Comparison of ENCODE assay signal across 8 mouse cellular contexts in the genomic region with DNA sequence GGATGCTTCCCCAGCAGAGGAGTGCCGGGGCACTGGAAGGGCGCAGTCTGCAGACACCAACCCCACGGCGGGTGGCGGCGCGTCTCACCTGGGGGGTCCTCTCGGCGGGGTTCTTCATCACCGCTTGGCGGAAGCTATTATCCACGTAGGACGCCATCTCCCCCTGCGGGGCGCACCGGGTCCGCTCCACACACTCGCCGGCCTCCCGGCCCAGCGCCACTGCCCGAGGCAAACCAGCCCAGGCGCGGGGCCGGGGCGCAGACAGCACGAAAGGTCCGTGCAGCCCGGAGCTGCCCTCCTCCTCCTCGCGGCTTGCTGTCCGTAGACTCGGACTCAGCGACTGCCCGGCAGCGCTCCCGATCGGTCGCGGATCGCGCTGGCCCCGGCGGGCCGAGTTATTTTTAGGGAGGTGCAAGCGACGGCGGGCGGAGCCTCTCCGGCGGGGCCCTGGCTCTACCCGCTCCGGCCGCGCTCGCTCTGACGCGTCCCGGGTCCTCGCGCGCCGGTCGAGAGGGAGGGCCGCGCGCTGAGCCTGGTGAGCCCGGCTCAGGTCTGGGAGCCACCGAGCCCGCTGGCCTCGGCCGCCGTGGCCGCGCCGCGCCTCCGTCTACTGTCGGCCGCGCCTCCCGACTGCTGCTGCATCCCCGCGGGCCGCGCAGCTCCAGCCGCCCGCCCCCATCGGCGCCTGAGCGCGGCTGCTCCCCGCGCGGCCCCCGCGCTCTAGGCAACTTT. TPM values are rescaled to one million over a fixed set of nuclear protein-coding genes. Genes with fewer than 3 reads are reported as not detected.
DNase-seq lines count a peak whose midpoint lies in the region; ATAC-seq and TF ChIP-seq lines count a peak whose summit lies in the region.

A gene (minus strand): TSS at position 142 of the 732 bp plus-strand sequence.

- no peaks in the 10 kb centered on the region for H3K27me3 ChIP-seq in intestine, embryonic 16.5 days (replicated peaks; ENCODE audit: control insufficient read depth, insufficient read depth, low read length)
- peaks cover 15% of the 10 kb centered on the region for H3K27me3 ChIP-seq in limb, embryonic 10.5 days (ENCODE audit: low read depth, poor library complexity, severe bottlenecking)
- peaks cover 6% of the 10 kb centered on the region; the same call in 1 of the 2 replicates for H3K27me3 ChIP-seq in midbrain, embryonic 11.5 days (ENCODE audit: control insufficient read depth, insufficient read depth, low read length)
- peaks cover 7% of the 10 kb centered on the region; the same call in 1 of the 2 replicates for H3K27me3 ChIP-seq in spleen, adult 2 months (ENCODE audit: control insufficient read depth, insufficient read depth, low read length)

- DNase-seq in spleen, adult 18-20 months, result peak; percentile 56 to 66
- no peak for DNase-seq in spleen, adult 12 weeks (ENCODE audit: low spot score)
- peak; percentile 84 for DNase-seq in embryo, embryonic 11 days
- DNase-seq in gastrocnemius, postnatal 4 days (ENCODE audit: low spot score in 2 of 2), result peak; percentile 64 to 81
- peak; percentile 80 for DNase-seq in limb, embryonic 10.5 days (ENCODE audit: low spot score)
- DNase-seq in midbrain, embryonic 11.5 days (ENCODE audit: low spot score, missing footprints), result peak; percentile 96
- peak in 1 of 2 experiments; percentile 42 for DNase-seq in spleen, adult 2 months (ENCODE audit: low read depth in 1 of 2, low spot score in 2 of 2)

- peak within 1 kb of the TSS; percentile 81 for H3K4me2 ChIP-seq in intestine, embryonic 16.5 days (ENCODE audit: low read depth, low read length)
- peak within 1 kb of the TSS; percentile 95 for H3K4me2 ChIP-seq in midbrain, embryonic 11.5 days

- no peak for TF ChIP-seq CTCF in spleen, adult 2 months (IDR thresholded peaks at IDR 0.05; ENCODE audit: extremely low read depth, insufficient read depth, insufficient read length, insufficient replicate concordance)

- TF ChIP-seq POLR2A in spleen, adult 2 months (IDR thresholded peaks at IDR 0.05; ENCODE audit: low read depth, low read length), result no peak; the same call in 1 of the 2 replicates

- peak within 1 kb of the TSS; percentile 87 for H3K4me3 ChIP-seq in intestine, embryonic 16.5 days (ENCODE audit: low read length)
- H3K4me3 ChIP-seq in limb, embryonic 10.5 days, result peak within 1 kb of the TSS; percentile 93
- H3K4me3 ChIP-seq in midbrain, embryonic 11.5 days (ENCODE audit: low read depth, low read length), result peak within 1 kb of the TSS; percentile 89
- H3K4me3 ChIP-seq in spleen, adult 2 months (ENCODE audit: extremely low read depth, insufficient read depth, insufficient read length), result peak within 1 kb of the TSS; percentile 95

- peak within 1 kb of the TSS; percentile 92 for H3K9ac ChIP-seq in intestine, embryonic 16.5 days (ENCODE audit: low read depth, low read length)
- peak within 1 kb of the TSS; percentile 88 for H3K9ac ChIP-seq in midbrain, embryonic 11.5 days (ENCODE audit: low read length)

- no peaks in the 10 kb centered on the region for H3K36me3 ChIP-seq in intestine, embryonic 16.5 days (ENCODE audit: control insufficient read depth, insufficient read depth, low read length)
- no peaks in the 10 kb centered on the region for H3K36me3 ChIP-seq in limb, embryonic 10.5 days
- H3K36me3 ChIP-seq in midbrain, embryonic 11.5 days (ENCODE audit: control insufficient read depth, insufficient read depth, low read length), result no peaks in the 10 kb centered on the region
- no peaks in the 10 kb centered on the region for H3K36me3 ChIP-seq in spleen, adult 2 months (ENCODE audit: control insufficient read depth, insufficient read depth, low read length)

- WGBS in intestine, embryonic 16.5 days, result under 1% methylated on average over 88 of the region's 97 CpGs
- WGBS in limb, embryonic 10.5 days, result under 1% methylated on average over 90 of the region's 97 CpGs
- WGBS in midbrain, embryonic 11.5 days, result under 1% methylated on average over 69 of the region's 97 CpGs
- WGBS in spleen, adult 2 months, result under 1% methylated on average over 90 of the region's 97 CpGs

- peaks cover 18% of the 10 kb centered on the region for H3K4me1 ChIP-seq in intestine, embryonic 16.5 days (ENCODE audit: control insufficient read depth, insufficient read depth, low read length)
- H3K4me1 ChIP-seq in limb, embryonic 10.5 days, result peaks cover 40% of the 10 kb centered on the region
- peaks cover 5% of the 10 kb centered on the region for H3K4me1 ChIP-seq in midbrain, embryonic 11.5 days (ENCODE audit: control insufficient read depth, insufficient read depth, low read length)
- no peaks in the 10 kb centered on the region; the same call in none of the 2 replicates for H3K4me1 ChIP-seq in spleen, adult 2 months (ENCODE audit: control insufficient read depth, insufficient read depth, insufficient read length)

- no peaks in the 10 kb centered on the region for H3K9me3 ChIP-seq in intestine, embryonic 16.5 days (ENCODE audit: control insufficient read depth, low read length)
- H3K9me3 ChIP-seq in limb, embryonic 10.5 days (replicated peaks), result no peaks in the 10 kb centered on the region
- no peaks in the 10 kb centered on the region for H3K9me3 ChIP-seq in midbrain, embryonic 11.5 days (ENCODE audit: control insufficient read depth, low read length)

- ATAC-seq in intestine, embryonic 16.5 days, result peak; percentile 81
- peak; percentile 86 for ATAC-seq in midbrain, embryonic 11.5 days (ENCODE audit: low FRiP score)

- H3K27ac ChIP-seq in intestine, embryonic 16.5 days (ENCODE audit: low read length), result peak within 1 kb of the TSS; percentile 96
- H3K27ac ChIP-seq in limb, embryonic 10.5 days, result peak within 1 kb of the TSS; percentile 96
- peak within 1 kb of the TSS; percentile 94 for H3K27ac ChIP-seq in midbrain, embryonic 11.5 days (ENCODE audit: low read depth, low read length)
- H3K27ac ChIP-seq in spleen, adult 2 months (ENCODE audit: insufficient read depth, low read length), result peak within 1 kb of the TSS; percentile 82

RNA-seq across cellular contexts. Expression of the gene that starts here (rescaled TPM):
- 10 to 100 TPM; 33.8 to 37.3 TPM for total RNA-seq in gastrocnemius, postnatal 4 days (2021)
- polyA plus RNA-seq in intestine, embryonic 16.5 days (2015; fragmentation: Nextera tagmentation; extraction: Ambion mirVana), result 2.2 and 3.0 TPM in 2 replicates
- polyA plus RNA-seq in limb, embryonic 10.5 days (2016; fragmentation: Nextera tagmentation; extraction: Ambion mirVana), result 4.7 and 5.3 TPM in 2 replicates
- polyA plus RNA-seq in midbrain, embryonic 11.5 days (2014; fragmentation: Nextera tagmentation; extraction: Ambion mirVana), result 5.3 and 6.2 TPM in 2 replicates
- polyA plus RNA-seq in spleen, adult 2 months (2012; rRNA removed), result 4.9 and 6.3 TPM in 2 replicates
